Mouse (Mus musculus) kidney, postnatal 10 days (tissue): ENCODE data around the gene Atf6b.

Experiments
- DNase-seq: peaks from one replicate; pipeline ENCODE4 v3.0.0; 2021; ENCODE audit warnings: mixed read lengths

The Atf6b gene

DNA sequence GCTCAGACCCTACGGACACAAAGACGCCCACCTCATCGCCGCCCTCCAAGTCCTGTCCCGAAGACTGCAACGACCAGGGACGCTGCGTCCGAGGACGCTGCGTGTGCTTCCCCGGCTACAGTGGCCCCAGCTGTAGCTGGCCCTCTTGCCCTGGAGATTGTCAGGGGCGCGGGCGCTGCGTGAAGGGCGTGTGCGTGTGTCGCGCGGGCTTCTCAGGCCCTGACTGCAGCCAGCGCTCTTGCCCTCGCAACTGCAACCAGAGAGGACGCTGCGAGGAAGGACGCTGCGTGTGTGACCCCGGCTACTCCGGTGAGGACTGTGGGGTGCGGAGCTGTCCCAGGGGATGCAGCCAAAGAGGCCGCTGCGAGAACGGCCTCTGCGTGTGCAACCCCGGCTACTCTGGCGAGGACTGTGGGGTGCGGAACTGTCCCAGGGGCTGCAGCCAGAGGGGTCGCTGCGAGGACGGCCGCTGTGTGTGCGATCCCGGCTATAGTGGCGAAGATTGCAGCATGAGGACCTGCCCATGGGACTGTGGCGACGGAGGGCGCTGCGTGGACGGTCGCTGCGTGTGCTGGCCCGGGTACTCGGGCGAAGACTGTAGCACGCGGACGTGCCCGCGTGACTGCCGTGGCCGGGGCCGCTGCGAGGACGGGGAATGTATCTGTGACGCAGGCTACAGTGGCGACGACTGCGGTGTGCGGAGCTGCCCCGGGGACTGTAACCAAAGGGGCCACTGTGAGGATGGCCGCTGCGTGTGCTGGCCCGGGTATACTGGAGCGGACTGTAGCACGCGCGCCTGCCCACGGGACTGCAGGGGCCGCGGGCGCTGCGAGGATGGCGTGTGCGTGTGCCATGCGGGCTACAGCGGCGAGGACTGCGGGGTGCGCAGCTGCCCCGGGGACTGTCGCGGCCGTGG lies 24.5 kb downstream of the Atf6b start:
- peak; percentile 52 for DNase-seq

DNA sequence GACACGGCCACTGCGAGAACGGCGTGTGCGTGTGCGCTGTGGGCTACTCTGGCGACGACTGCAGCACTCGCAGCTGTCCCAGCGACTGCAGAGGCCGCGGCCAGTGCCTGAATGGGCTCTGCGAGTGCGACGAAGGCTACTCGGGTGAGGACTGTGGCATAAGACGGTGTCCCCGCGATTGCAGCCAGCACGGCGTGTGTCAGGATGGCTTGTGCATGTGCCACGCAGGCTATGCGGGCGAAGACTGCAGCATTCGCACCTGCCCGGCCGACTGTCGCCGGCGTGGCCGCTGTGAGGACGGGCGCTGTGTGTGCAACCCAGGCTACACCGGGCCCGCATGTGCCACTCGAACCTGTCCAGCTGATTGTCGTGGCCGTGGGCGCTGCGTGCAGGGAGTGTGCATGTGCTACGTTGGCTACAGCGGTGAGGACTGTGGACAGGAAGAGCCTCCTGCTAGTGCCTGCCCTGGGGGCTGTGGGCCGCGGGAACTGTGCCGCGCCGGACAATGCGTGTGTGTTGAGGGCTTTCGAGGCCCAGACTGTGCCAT lies 25.4 kb downstream of the Atf6b start:
- no peak for DNase-seq

DNA sequence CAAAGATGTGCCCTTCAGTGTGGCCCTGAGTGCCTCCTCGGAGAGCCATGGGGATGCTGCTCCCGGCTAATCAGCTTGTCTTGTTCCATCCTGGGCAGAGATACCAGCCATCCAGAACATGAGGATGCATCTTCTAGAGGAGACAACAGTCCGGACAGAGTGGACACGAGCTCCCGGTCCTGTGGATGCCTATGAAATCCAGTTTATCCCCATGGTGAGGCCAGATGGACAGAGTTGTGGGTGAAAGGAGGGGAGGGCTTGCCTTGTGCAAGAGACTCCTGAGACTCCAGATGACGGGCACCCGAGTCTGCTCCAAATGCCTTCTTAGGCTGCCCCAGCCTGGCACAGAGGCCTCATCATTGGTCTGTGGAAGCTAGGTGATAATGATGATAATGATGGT lies 26.2 kb downstream of the Atf6b start:
- no peak for DNase-seq

DNA sequence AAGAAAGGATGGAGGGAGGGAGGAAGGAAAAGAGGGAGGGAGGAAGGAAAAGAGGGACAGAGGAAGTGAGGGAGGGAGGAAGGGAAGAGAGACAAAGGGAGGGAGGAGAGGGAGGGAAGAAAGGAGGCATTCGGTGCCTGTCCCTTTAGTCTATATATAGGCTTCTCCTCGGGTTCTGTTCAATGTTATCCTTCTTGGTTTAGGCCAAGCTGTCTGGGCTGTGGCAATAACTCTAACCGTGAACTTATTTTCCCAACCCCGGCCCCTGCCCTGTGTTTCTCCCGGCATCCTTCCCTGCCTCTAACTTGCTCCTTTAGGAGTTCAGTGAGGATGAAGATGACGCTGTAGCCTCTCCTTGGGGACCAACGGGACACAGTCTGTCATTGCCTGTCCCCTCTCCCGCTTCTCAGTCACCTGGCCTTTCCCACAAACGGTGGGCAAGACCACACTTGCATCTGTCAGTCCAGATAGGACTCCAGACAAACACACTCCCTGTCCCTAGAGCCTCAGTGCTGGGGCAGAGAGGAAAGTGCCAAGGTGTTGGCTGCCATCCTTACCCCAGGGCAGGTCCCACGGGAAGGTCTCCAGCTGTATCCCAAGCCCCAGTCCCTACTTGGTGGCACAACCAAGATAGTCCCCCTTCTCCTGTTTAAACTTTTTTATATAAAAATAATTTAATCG lies 27.7 kb downstream of the Atf6b start:
- DNase-seq = no peak

DNA sequence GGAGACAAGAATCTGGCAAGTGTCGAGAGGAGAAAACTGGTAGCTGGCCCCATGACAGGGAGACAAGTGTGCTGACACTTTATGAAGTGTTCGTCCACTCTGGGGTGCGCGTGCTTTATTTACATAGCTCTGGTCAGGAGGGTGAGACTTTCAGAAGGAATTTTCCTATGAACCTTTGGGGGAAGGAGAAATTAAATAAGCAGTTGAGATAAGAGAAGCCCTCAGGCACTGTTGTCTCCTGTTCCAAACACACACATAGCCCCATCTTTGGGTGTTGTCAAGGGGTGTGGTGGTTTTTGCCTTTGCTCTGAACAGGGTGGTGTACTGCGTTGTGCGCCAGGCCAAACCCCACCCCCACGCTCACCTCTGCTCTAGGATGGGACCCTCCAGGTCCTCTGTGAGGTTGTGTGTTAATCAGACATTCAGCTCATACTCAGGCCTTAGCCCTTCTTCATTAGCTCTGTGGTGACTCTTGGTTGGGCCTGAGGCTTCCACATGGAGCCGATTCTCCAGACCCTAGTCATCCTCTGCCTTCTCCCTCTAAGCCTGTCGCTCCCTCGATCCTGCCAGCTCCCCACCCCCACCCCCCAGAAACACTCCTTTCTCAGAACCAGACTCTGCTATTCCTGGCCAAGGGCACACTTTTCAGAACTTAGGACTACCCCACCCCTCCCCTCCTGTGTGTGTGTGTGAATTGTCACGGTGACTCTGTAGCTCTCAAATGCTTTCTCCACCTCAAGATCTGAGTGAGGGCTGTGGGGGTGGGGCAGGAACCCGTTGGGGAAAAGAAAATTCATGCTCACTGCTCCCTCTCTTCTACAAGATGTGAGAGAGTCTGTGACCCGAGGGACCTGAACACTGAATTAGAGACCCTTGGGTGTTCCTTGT lies 28.5 kb downstream of the Atf6b start:
- no peak for DNase-seq

DNA sequence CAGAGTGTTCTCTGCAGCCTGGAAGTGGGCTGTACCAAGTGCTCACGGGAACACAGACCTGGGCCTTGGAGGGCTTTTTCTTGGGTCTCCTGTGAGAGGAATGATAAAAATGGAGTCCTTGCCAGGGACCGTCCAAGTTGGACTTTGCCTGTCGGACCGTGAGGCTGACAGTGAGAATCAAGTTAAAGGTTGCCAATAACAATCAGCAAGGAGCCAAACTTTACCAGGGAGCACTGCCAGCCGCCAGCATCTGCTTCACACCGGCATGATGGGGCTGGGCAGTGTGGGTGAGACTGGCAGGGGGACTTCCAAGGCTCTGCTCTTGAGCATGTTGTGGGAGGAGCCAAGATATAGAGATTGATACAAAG lies 29.1 kb downstream of the Atf6b start:
- DNase-seq = no peak

DNA sequence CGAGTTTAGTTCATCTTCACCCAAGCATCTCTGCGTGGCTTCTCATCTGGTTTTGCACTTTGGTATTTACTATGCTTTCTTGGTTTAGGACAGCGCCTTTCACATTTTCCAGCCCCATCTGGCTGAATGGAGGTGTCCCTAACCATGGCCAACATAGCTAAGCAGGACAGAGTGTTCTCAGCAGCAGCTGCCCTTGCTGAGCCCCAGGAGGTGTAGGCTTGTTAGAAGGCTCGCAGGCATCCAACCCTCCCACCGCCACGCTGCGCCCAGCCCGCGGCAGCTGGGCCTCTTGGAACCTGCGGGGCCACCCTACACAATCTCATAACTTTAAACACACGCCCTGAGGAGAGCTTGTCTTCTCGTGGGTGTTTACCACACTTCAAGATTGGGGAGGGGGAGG lies 29.7 kb downstream of the Atf6b start:
- no peak for DNase-seq

DNA sequence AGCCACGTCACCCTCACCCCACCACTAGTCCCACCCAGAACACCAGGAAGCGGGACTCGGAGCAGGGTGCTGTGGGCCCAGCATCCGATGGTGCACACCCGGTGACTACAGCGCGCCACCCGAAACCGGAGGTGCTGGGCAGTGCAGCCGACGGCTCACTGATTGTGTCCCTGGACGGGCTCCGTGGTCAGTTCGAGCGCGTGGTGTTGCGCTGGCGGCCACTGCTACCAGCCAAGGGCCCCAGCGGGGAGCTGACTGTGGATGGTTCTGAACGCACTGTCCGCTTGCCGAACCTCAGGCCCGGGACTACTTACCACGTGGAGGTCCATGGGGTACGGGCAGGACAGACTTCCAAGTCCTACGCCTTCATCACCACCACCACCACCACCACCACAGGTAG lies 33.2 kb downstream of the Atf6b start:
- no peak for DNase-seq

DNA sequence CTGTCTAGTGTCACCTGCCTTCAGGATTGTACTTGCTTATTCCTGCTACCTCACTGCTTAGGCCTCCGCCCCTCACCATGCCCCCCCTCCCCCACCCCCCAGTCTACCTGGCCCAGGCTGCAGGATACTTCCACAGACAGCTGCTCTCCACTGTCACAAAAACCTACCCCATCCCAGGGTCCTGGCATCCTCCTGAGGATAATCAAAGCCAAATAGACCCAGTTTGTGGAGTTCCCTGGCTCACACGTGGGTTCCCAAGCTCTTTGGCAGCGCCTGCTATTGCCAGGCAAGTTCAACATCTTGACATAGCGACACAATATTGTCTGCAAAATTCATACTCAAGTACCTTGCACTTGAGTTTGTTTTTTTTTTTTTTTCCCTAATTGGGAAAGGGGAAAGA lies 33.7 kb downstream of the Atf6b start:
- no peak for DNase-seq

DNA sequence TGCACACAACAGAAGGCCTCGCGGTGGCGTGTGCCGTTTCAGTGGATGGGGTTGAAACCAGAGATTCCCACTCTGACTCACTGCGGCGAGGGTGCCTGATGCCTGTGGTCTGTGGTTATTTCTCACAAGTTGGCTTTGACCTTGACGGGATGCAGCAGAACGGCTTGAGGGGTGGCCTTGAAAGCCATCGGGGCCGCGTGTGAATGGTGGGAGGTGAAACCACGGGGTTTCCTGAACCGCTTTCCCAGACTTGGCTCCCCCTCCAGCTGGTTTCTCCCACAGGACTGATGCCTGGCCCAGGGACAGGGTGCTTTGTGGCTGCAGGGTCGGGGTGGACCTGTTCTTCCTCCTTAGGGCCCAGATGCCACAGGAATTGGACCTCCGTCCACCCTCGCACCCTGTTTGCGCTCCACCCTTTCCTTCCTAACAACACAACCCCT lies 34.2 kb downstream of the Atf6b start:
- DNase-seq = peak; percentile 53

DNA sequence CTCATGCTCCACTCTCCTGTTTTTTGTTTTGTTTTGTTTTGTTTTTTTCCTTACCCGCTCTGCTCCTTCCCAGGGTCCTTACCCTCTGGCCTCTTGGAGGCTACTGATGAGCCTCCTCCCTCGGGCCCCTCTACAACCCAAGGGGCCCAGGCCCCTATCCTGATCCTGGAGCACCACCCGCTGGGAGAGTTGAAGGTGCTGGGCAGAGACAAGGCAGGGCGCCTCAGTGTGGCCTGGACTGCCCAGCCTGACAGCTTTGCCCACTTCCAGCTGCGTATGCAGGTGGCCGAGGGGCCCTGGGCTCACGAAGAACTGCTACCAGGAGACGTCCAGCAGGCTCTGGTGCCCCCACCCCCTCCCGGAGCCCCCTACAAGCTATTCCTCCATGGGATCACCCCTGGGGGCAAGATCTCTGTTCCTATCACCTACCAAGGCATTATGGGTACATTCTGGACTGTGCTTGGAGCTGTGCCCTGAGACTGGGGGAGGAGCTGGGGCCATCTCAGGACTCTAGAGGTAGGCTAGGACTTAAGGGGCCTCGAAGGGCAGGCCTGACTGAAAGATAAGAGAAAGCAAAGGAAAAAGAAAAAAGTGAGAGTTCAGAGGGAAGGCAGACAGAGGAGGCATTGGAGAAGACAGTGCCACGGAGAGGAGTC lies 35.1 kb downstream of the Atf6b start:
- no peak for DNase-seq

DNA sequence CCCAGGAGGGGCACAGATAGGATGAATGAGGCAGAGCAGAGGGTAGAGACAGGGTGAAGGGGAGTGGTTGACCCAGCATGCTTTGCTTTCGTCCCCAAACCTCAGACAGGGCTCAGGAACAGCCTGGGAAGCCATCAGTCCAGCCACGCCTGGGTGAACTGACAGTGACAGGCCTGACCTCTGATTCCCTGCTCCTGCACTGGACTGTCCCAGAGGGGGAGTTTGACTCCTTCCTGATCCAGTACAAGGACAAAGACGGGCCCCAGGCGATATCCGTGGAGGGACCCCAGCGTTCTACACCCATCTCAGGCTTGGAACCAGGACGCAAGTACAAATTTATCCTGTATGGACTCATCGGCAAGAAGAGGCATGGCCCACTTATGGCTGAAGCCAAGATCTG lies 36.2 kb downstream of the Atf6b start:
- no peak for DNase-seq

DNA sequence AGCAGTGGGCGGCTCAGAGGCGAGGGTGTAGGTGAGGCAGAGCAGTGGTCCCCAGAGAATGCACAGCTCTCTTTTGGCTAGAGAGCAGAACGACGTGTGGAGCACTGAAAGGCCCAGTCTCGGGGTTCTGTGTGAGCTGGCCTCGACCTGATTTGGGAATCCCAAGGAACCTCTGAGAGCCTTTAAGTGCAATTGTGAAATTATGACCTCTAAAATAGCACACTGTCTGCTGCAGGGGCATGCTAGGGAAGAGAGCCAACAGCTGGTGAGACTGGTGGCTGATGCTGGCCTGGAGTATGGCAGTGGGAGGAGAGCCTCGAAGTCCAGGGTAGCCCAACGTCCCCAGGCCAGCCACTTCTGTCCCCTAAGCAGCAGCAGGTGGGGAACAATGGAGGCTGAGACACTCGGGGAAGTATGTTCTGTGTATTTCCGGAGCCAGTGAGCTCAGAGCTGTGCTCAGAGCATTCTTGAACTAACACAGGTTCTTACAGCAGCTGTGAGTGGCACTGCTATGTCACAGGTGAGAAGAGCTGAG lies 36.8 kb downstream of the Atf6b start:
- DNase-seq = no peak

DNA sequence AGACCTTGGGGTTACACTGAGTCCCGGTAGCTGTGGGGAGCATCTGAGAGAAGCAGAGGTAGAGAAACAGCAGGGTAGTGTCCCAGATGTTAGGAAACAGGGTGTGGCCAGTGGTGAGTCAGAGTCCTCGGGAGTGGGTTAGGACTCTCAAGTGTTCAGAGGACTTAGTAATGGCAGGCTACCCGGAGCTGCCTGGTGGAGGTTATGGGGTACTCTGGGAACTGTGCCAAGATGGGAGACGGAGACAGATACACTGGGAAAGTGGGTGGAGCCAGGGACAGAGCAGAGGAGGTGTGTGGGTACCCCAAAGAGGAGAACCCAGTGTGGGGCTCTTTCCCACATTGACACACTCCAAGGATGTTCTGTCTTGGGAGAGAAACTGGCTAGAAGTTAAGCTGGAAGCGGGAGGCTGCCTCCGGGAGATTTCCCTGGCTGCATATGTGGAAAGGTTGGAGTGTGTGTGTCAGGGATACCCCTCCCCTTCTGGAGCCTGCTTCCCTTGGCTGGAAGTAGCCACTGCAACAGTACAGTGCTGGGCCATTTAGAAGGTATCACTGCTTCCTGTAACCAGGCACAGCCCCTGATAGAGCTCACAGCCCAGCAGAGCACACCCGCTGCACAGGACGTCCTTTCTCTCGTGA lies 37.4 kb downstream of the Atf6b start:
- DNase-seq = no peak

DNA sequence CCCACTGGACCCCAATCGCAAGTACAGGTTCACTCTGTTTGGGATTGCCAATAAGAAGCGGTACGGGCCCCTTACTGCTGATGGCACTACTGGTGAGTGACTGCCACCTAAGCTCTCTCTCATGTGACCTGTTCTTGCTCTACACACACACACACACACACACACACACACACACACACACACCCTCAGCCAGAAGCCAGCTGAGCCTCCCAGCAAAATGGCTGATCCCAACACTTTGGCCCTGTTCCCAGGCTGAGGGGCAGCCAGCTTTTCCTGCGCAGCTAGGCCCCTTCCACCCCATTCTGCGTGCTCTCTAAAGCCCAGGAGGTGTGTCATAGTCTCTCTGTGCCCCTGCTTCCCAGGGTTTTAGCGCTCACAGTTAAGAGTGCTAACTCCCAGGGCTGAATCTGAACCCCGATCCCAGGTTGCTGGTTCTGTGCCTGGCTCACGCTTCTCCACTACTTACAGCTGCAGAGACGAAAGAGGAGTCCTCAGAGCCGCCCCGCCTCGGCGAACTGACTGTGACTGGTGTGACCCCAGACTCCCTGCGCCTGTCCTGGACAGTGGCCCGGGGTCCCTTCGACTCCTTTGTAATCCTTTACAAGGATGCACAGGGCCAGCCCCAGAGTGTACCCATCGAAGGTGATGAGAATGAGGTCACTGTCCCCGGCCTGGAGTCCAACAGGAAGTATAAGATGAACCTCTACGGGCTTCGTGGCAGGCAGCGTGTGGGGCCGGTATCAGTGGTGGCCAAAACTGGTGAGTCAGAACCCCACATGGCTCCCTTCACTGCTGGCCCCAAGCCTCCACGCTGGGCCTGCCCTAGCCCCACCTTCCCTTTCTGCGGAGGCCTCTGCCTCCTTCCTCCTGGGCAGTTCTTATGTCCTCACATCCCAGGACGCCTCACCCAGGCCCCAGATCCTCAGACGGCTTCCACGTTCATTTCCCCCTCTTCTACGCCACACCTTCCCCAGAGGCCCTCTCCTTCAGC lies 38.5 kb downstream of the Atf6b start:
- DNase-seq = peak; percentile 82

DNA sequence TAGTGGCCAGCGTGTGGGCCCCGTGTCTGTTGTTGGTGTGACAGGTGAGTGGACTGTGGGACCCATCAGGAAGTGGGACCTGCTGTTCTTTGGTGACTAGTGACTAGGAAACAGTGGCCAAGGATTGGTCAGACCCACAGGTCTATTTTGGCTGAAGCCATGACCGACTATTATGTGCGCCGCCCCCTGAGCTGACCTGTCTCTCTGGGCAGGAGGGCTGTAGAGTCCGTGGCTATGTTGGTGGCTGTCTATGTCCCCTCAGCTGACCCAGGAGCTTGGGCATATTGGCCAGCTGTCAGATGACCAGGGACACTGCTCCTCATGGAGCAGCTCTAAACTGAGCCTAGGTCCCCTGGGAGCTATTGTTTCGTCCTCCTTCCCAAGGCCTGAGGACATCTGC lies 41.9 kb downstream of the Atf6b start:
- DNase-seq = no peak

DNA sequence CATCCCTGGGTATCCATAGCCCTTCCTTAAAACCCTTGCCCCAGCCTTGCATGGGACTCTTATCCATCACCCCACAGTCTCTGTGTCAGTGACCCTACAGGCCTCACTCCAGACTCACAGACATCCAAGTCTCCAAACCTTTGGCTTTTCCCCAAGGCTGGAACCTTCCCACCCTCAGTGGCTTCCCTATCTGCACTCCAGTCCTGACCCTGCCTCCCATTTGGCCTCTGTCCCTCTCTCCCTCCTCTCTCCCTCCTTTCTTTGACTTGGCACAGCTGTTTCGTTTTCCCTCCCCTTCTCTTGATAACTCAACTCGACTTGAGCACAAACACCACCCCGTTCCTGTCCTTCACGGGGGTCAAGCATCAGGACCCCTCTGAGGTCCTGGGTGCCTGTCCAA lies 43.5 kb downstream of the Atf6b start:
- DNase-seq = peak; percentile 75

DNA sequence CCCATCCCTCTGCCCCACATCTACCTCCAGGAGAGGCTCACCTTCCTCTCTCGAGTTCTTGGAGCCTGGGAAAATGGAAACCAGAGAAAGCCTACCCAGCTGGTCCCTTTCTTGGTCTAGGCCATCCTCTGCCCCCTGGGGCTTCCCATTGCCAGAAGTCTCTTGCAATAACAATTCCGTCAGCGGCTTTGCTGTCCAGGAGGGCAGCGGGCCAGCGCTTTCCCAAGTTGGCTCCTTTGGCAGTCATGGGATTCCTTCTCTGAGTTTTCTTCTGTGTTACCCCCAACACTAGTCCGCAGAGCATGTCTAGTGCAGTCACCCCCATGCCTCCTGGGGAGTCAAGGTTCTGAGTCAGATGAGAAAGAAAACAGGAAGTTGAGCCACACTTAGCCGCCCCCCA lies 46.0 kb downstream of the Atf6b start:
- peak; percentile 79 for DNase-seq

DNA sequence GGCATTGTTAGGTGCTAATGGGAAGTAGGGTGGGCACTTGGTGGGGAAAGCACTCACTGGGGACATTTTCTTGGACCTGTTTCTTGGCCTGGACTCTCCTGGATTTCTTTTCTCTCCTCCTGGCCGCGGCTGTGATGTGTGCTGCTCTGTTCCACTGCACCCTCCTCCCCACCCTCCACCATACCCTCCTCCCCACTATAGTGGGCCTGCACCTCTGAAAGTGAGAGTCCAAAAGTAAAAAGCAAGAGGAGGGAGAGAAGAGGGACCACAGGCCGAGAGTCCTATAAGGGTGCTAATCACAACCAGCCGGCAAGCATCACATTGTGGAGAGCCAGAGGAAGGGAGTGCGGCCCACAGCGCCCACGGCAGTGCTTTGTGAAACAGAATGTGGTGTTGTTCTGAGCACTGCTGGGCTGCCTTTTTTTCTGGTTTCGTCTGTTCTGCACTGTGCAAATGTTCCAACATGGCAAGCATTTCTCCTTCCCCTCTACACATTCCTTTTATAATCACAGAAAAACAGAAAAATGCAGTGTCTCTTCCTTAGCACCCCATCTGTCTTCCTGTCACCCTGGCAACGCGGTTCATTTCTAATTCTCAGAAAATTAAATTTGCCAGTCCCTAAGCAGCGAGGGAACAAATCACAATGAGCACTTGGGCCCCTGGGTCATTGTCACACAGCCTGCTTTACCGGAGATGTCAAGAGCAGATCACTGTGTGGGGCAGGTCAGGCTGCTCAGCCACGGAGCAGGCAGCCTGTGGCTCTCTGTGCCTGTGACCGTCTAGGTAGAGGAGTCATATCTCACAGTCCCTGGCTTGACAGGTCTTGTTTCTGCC lies 52.8 kb downstream of the Atf6b start:
- DNase-seq = no peak
